Mouse (Mus musculus) embryonic facial prominence, embryonic 14.5 days (tissue): Measurements from ENCODE around the gene Gm17542. TPM values are rescaled to one million over a fixed set of nuclear protein-coding genes. Genes with fewer than 3 reads are reported as not detected.

Experiments used
- polyA plus RNA-seq: library from polyadenylated mRNA; unstranded; fragments of >200 nt; fragmentation: Nextera tagmentation; extraction: Ambion mirVana; gene quantifications from 2 replicates; pipeline ENCODE4 v1.2.1, GENCODE M21; 2014

Gm17542 gene
- polyA plus RNA-seq, 1 experiment from 2014 or later: not detected

Other genes with a start within 250 kb of the Gm17542 start
- gene Ccdc138, start 220.3 kb downstream of the Gm17542 start, polyA plus RNA-seq: 5.8 and 6.5 TPM in 2 replicates
- 1.4 and 2.6 TPM in 2 replicates for gene Edar, start 42.6 kb downstream of the Gm17542 start, polyA plus RNA-seq
- 2.4 and 3.1 TPM in 2 replicates for gene Sh3rf3, start 95.1 kb upstream of the Gm17542 start, polyA plus RNA-seq